Mouse (Mus musculus): Measurements from ENCODE around the gene Cenpn.

DNA sequence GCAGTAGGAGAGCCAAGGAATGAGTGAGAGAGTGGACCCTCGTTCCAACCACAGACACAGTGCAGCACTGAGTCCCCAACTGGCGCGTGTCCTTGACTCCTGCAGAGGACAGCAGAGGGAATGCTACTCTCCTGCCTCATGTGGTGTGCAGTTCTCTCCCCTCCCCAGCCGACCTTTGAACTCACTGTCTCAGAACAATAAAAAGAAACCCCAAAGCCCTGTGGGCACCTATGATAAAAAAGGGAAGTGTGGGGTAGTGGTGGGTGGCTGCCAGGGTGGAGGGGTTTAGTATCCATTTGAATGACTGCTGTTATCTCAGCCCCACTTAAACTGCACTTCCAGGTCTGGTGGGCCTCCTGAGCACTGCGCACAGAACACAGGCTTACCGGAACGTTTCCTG, 26.1 kb downstream of the Cenpn start:
- no peak for TF ChIP-seq POLR2A (IDR thresholded peaks at IDR 0.05; ENCODE audit: borderline replicate concordance, low read depth, low read length)
- no peak for TF ChIP-seq CTCF (IDR thresholded peaks at IDR 0.05; ENCODE audit: low read depth, low read length)

Measured in bone marrow macrophage, adult 2 months (primary cell).